Mouse (Mus musculus) brain, embryonic 14.5 days (tissue): ENCODE measurements around the gene Sft2d1.

Experiments
- CTCF ChIP-seq: fragments of 200-500 bp; IDR thresholded peaks from 2 replicates; pipeline ENCODE4 v1.5.1; 2012; ENCODE audit warnings: inconsistent platforms, mild to moderate bottlenecking, moderate library complexity, borderline replicate concordance; ENCODE audit not compliant: insufficient read depth, insufficient read length; ENCODE audit errors: extremely low read depth
- POLR2A ChIP-seq: fragments of 200-500 bp; IDR thresholded peaks from 2 replicates; pipeline ENCODE4 v1.6.1; 2012; ENCODE audit warnings: mild to moderate bottlenecking, inconsistent platforms, borderline replicate concordance; ENCODE audit not compliant: poor library complexity, insufficient read depth, insufficient read length, severe bottlenecking; ENCODE audit errors: extremely low read depth

DNA sequence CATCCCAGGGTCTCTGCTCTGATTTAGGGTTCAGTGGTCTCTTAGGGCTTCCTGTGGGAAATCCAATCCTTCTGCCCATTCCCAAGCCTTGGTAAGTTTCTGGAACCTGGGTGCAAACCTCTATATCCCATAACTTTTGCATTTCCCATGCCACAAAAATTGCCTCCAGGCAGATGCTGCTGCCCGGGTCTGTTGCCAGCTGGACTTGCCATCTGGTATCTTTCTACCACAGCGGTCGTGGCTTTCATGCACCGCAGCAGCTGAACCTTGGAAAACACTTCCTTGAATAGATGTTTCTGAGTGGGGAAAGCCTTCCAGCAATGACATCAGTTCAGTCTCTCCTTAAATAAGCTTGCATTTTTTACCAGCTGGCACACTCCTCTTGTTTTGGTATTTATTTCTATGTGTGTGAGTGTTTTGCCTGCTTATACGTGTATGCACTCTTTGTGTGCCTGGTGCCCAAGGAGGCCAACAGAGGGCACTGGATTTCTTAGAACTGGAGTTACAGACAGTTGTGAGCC lies 36.9 kb downstream of the Sft2d1 start:
- TF ChIP-seq CTCF (no peak), POLR2A (no peak)
